Mouse (Mus musculus) thymus, adult 2 months (tissue): ENCODE measurements at regions not wholly inside any gene's neighbourhood (a gene's known extent, or its start where the extent isn't known, plus 50 kb on each side); places are given as distances from the start of the nearest gene placed in this dataset.

Experiments
- CTCF ChIP-seq: fragments of 200-500 bp; IDR thresholded peaks from 2 replicates; pipeline ENCODE4 v1.5.1; 2012; ENCODE audit warnings: mild to moderate bottlenecking, control low read depth, low read length, moderate library complexity, borderline replicate concordance; ENCODE audit not compliant: control insufficient read depth, poor library complexity, insufficient read depth; ENCODE audit errors: extremely low read depth
- POLR2A ChIP-seq: fragments of 200-500 bp; IDR thresholded peaks from 2 replicates; pipeline ENCODE4 v1.6.1; 2012; ENCODE audit warnings: mild to moderate bottlenecking, low read length, control low read depth, moderate library complexity; ENCODE audit not compliant: control insufficient read depth, poor library complexity, insufficient read depth; ENCODE audit errors: extremely low read depth

- TF ChIP-seq POLR2A (no peak), CTCF (no peak)
These were observed 121.0 kb downstream of the Rbm26 start for GRCm38 (mm10) chr14:105056171-105056570.
